Mouse (Mus musculus) kidney, postnatal 0 days (tissue): ENCODE results near the gene Rpap3. TPM values are rescaled to one million over a fixed set of nuclear protein-coding genes. Genes with fewer than 3 reads are reported as not detected.

Experiments used
- ATAC-seq: fragments of 200-750 bp; cut with Nextera tagmentation; replicated peaks from 2 replicates; pipeline ENCODE4 v1.8.0; 2017; ENCODE audit warnings: low read depth, moderate number of reproducible peaks, moderate TSS enrichment, moderate library complexity; ENCODE audit not compliant: low FRiP score
- DNase-seq: peaks from one replicate; pipeline ENCODE4 v3.0.0-alpha.2; 2016; ENCODE audit warnings: low spot score
- H3K27ac ChIP-seq: fragments of 300-500 bp; sonication (generic); 2 replicates; pipeline ENCODE4 v1.5.1; 2014; ENCODE audit warnings: mild to moderate bottlenecking
- H3K27me3 ChIP-seq: fragments of 300-500 bp; sonication (generic); 2 replicates; pipeline ENCODE4 v1.6.1; 2014; ENCODE audit warnings: low read length, mixed read lengths; ENCODE audit not compliant: insufficient read depth
- H3K36me3 ChIP-seq: fragments of 300-500 bp; sonication (generic); 2 replicates; pipeline ENCODE4 v1.6.1; 2014; ENCODE audit warnings: low read length, mixed read lengths; ENCODE audit not compliant: insufficient read depth
- H3K4me1 ChIP-seq: fragments of 300-500 bp; sonication (generic); replicated peaks from 2 replicates; pipeline ENCODE4 v1.6.1; 2014; ENCODE audit warnings: antibody characterized with exemption, low read length, mixed read lengths; ENCODE audit not compliant: insufficient read depth
- H3K4me2 ChIP-seq: fragments of 300-500 bp; sonication (generic); 2 replicates; pipeline ENCODE4 v1.6.1; 2014; ENCODE audit warnings: mild to moderate bottlenecking, low read length, moderate library complexity, mixed read lengths
- H3K4me3 ChIP-seq: fragments of 300-500 bp; sonication (generic); replicated peaks from 2 replicates; pipeline ENCODE4 v1.5.1; 2014; ENCODE audit warnings: low read depth, low read length
- H3K9ac ChIP-seq: fragments of 300-500 bp; sonication (generic); 2 replicates; pipeline ENCODE4 v1.6.1; 2014; ENCODE audit warnings: low read depth, low read length
- H3K9me3 ChIP-seq: fragments of 300-500 bp; sonication (generic); replicated peaks from 2 replicates; pipeline ENCODE4 v1.6.1; 2016; ENCODE audit warnings: low read length, inconsistent platforms, mixed read lengths
- CTCF ChIP-seq: IDR thresholded peaks from 2 replicates; pipeline ENCODE4 v1.5.1; 2016; ENCODE audit warnings: antibody characterized with exemption, low read depth, mild to moderate bottlenecking, moderate library complexity
- WGBS: fragments of 180-500 bp; shearing (Covaris S2); extraction: QIAGEN DNeasy Blood & Tissue Kit; methylation state at CpG from one replicate; pipeline ENCODE4 v1.1.7; 2014; 5-methylcytosine and 5-hydroxymethylcytosine counted together
- polyA plus RNA-seq: library from polyadenylated mRNA; unstranded; fragments of >200 nt; fragmentation: Nextera tagmentation; extraction: Ambion mirVana; gene quantifications from 2 replicates; pipeline ENCODE4 v1.2.1, GENCODE M21; 2015

Gene Rpap3
- polyA plus RNA-seq, 1 experiment from 2014 or later: 36.3 TPM

DNA sequence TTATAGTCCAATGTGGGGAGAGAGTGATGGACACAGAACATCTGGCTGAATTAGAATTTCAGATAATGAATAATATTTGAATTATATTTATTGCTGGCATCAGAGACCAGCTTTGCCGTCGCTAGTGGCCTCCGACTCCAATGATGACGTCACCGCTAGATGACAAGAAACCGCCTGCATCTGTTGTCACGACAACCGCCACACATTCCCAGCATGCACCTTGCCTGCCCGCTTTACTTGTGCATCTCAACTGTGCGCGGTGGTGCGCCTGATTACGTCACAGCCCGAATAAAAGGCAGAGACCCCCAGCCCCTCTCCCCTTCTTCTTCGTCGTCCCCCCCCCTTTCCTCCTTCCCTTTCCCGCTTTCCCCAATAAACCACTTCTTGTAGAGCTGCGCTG, 57.4 kb downstream of the Rpap3 start:
- no peak overlapping the region for H3K4me3 ChIP-seq
- H3K9me3 ChIP-seq: no peaks in the 10 kb centered on the region
- no peaks in the 10 kb centered on the region for H3K27me3 ChIP-seq
- H3K27ac ChIP-seq: no peak overlapping the region
- ATAC-seq (no peak), DNase-seq (no peak)
- WGBS: 87% methylated on average over 18 of the region's 18 CpGs
- no peak for TF ChIP-seq CTCF
- H3K9ac ChIP-seq: no peak overlapping the region
- no peaks in the 10 kb centered on the region for H3K4me1 ChIP-seq
- no peak overlapping the region for H3K4me2 ChIP-seq
- no peaks in the 10 kb centered on the region for H3K36me3 ChIP-seq

DNA sequence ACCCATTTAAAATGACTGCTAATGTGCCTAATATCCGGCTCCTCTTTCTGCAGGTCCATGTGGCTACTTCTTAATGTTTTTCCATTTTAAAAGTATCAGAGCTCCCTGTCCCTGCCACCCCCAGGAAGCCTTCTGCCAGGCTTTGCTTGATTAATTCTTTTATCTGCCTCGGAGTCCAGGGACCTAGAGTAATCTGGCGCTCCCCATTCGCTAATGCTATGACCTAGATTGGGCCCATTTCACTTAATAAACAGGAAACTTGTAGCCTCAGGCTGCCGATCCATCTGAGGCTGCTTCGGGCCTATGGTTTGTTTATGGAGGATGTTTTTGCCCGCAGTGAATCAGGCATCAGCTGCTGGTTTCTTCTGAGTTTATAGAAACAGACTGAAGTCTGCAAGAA, 59.2 kb downstream of the Rpap3 start:
- Histone ChIP-seq H3K4me1 (no peaks in the 10 kb centered on the region), H3K36me3 (no peaks in the 10 kb centered on the region), H3K27ac (no peak overlapping the region), H3K27me3 (no peaks in the 10 kb centered on the region), H3K4me2 (no peak overlapping the region), H3K4me3 (no peak overlapping the region), H3K9ac (no peak overlapping the region), H3K9me3 (no peaks in the 10 kb centered on the region)
- no peak for TF ChIP-seq CTCF
- no peak for DNase-seq
- 50% methylated on average over 7 of the region's 7 CpGs for WGBS
- no peak for ATAC-seq

DNA sequence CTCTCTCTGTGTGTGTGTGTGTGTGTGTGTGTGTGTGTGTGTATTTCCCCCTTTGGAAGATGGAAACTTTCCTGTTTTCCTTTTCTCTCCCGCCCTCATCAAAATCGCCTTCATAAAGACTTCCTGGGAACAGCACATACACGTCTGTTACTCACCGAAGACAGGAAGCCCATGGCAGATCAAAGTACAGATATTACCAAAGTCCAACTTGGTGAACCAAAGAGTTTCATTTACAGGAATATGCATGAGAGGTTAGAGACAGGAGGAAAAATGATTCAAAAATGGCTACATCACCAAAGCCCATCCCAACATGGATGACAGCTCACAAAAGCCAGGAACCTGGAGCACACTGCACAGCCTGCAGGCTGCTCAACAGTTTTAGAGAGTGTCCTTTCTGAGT, 61.6 kb downstream of the Rpap3 start:
- TF ChIP-seq CTCF: no peak
- 50% methylated on average over 4 of the region's 4 CpGs for WGBS
- H3K27ac ChIP-seq: no peak overlapping the region
- H3K4me2 ChIP-seq: no peak overlapping the region
- DNase-seq (no peak), ATAC-seq (no peak)
- no peaks in the 10 kb centered on the region for H3K36me3 ChIP-seq
- H3K4me3 ChIP-seq: no peak overlapping the region
- H3K4me1 ChIP-seq: no peaks in the 10 kb centered on the region
- H3K9ac ChIP-seq: no peak overlapping the region
- no peaks in the 10 kb centered on the region for H3K27me3 ChIP-seq
- no peaks in the 10 kb centered on the region for H3K9me3 ChIP-seq

Other genes with a start within 250 kb of the Rpap3 start
- gene Endou, start 25.5 kb upstream of the Rpap3 start, polyA plus RNA-seq: 1.5 and 2.2 TPM in 2 replicates
- 27.5 and 29.2 TPM in 2 replicates for gene Rapgef3, start 62.1 kb upstream of the Rpap3 start, polyA plus RNA-seq
- 86.9 and 108 TPM in 2 replicates for gene Slc48a1, start 72.7 kb upstream of the Rpap3 start, polyA plus RNA-seq
- gene Hdac7, start 138.7 kb upstream of the Rpap3 start, polyA plus RNA-seq: 24.5 and 24.7 TPM in 2 replicates
- gene Vdr, start 204.8 kb upstream of the Rpap3 start, polyA plus RNA-seq: 20.6 and 22.5 TPM in 2 replicates